Mouse (Mus musculus) spleen, adult 2 months (tissue): ENCODE measurements at regions not wholly inside any gene's neighbourhood (a gene's known extent, or its start where the extent isn't known, plus 50 kb on each side); places are given as distances from the start of the nearest gene placed in this dataset.

ENCODE experiments used
- CTCF ChIP-seq: fragments of 200-500 bp; IDR thresholded peaks from 2 replicates; pipeline ENCODE4 v1.5.1; 2011; ENCODE audit warnings: mild to moderate bottlenecking, inconsistent platforms; ENCODE audit not compliant: insufficient read depth, insufficient read length, insufficient replicate concordance; ENCODE audit errors: extremely low read depth
- POLR2A ChIP-seq: fragments of 200-500 bp; IDR thresholded peaks from 2 replicates; pipeline ENCODE4 v1.6.1; 2011; ENCODE audit warnings: low read depth, low read length, inconsistent platforms

DNA sequence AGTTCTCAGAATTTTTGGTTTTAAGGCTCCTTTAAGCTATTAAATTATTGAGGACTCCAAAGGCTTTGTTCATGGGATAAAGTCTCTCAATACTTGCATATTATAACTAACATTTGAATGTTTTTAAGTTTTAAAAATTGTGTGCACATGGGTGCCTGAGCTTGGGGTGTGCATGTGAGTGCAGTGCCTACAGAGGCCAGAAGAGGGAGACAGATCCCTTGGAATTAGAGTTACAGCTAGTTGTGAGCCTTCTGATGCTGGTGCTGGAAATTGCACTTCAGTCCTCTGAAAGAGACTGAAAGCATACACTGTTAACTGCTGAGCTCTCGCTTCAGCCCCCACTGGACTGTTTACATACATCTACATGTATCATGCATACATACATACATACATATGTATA is 100.0 kb upstream of the Tspan5 start:
- peak; percentile 31; the same call in 1 of the 2 replicates for TF ChIP-seq CTCF
- no peak for TF ChIP-seq POLR2A
